ENCODE assay signal across 13 mouse cellular contexts in genomic region chr6:6219661-6220370, GRCm38 (mm10). TPM values are rescaled to one million over a fixed set of nuclear protein-coding genes. Genes with fewer than 3 reads are reported as not detected.
DNase-seq lines count a peak whose midpoint lies in the region; ATAC-seq and TF ChIP-seq lines count a peak whose summit lies in the region.
"Had no signal": no experiment of that assay in that cellular context is flagged by ENCODE, and none has a peak within 500 bp of the region (broad histone marks: within the 10 kb centered on the region; RNA-seq: fewer than 3 reads in every experiment).

No protein-coding gene starts in this region.

- WGBS in limb, embryonic 14.5 days, result 57% methylated on average over 12 of the region's 12 CpGs
- WGBS in limb, embryonic 10.5 days, result 85% methylated on average over 12 of the region's 12 CpGs
- 48% methylated on average over 12 of the region's 12 CpGs for WGBS in liver, embryonic 16.5 days (ENCODE audit: insufficient replicate concordance)

- TF ChIP-seq POLR2A in limb, embryonic 14.5 days (IDR thresholded peaks at IDR 0.05; ENCODE audit: borderline replicate concordance, extremely low read depth, insufficient read depth, insufficient read length), result no peak
- no peak for TF ChIP-seq POLR2A in bone marrow macrophage, adult 2 months (IDR thresholded peaks at IDR 0.05; ENCODE audit: borderline replicate concordance, low read depth, low read length)

- H3K27ac ChIP-seq in limb, embryonic 14.5 days (replicated peaks; ENCODE audit: low read depth, low read length), result no peak overlapping the region
- no peak overlapping the region for H3K27ac ChIP-seq in limb, embryonic 10.5 days
- H3K27ac ChIP-seq in bone marrow macrophage, adult 2 months (ENCODE audit: insufficient read depth, low read depth, low read length), result 0 out of 2 replicates have a peak overlapping the region, but pooled peaks have one; percentile 35
- H3K27ac ChIP-seq in liver, embryonic 16.5 days (ENCODE audit: low read length), result peak overlapping the region; percentile 59; the same call in 1 of the 2 replicates
- no peak overlapping the region for H3K27ac ChIP-seq in layer of hippocampus, adult 2 months

- peaks cover 9% of the 10 kb centered on the region; the same call in 1 of the 2 replicates for H3K4me1 ChIP-seq in limb, embryonic 14.5 days (ENCODE audit: control insufficient read depth, insufficient read depth, low read length)
- H3K4me1 ChIP-seq in limb, embryonic 10.5 days, result peaks cover 23% of the 10 kb centered on the region
- peaks cover 18% of the 10 kb centered on the region for H3K4me1 ChIP-seq in bone marrow macrophage, adult 2 months (ENCODE audit: control insufficient read depth, insufficient read depth, low read length)
- peaks cover 4% of the 10 kb centered on the region for H3K4me1 ChIP-seq in liver, embryonic 16.5 days (ENCODE audit: control insufficient read depth, low read depth, low read length)

- no peak overlapping the region for H3K4me3 ChIP-seq in limb, embryonic 14.5 days (replicated peaks; ENCODE audit: low read length)
- no peak overlapping the region for H3K4me3 ChIP-seq in limb, embryonic 10.5 days
- H3K4me3 ChIP-seq in bone marrow macrophage, adult 2 months (ENCODE audit: insufficient read depth, low read length), result no peak overlapping the region
- no peak overlapping the region for H3K4me3 ChIP-seq in liver, embryonic 16.5 days (ENCODE audit: low read depth, low read length)
- no peak overlapping the region for H3K4me3 ChIP-seq in layer of hippocampus, adult 2 months
- H3K4me3 ChIP-seq: megakaryocyte, embryonic 14.5 days had no signal

- H3K27me3 ChIP-seq in limb, embryonic 14.5 days (ENCODE audit: control insufficient read depth, insufficient read depth, low read length), result no peaks in the 10 kb centered on the region
- no peaks in the 10 kb centered on the region for H3K27me3 ChIP-seq in limb, embryonic 10.5 days (ENCODE audit: low read depth, poor library complexity, severe bottlenecking)
- no peaks in the 10 kb centered on the region for H3K27me3 ChIP-seq in liver, embryonic 16.5 days (ENCODE audit: control insufficient read depth, insufficient read depth, low read depth, low read length)

- no peak for ATAC-seq in limb, embryonic 14.5 days (ENCODE audit: low FRiP score, low read depth)
- ATAC-seq in liver, embryonic 16.5 days (ENCODE audit: low read depth), result peak; percentile 69

- no peaks in the 10 kb centered on the region for H3K36me3 ChIP-seq in limb, embryonic 14.5 days (ENCODE audit: control insufficient read depth, insufficient read depth, low read length)
- no peaks in the 10 kb centered on the region for H3K36me3 ChIP-seq in limb, embryonic 10.5 days
- H3K36me3 ChIP-seq in liver, embryonic 16.5 days (ENCODE audit: control insufficient read depth, insufficient read depth), result no peaks in the 10 kb centered on the region
- H3K36me3 ChIP-seq: G1E had no signal

- no peak overlapping the region for H3K9ac ChIP-seq in limb, embryonic 14.5 days (ENCODE audit: low read depth, low read length, severe bottlenecking)
- no peak overlapping the region for H3K9ac ChIP-seq in liver, embryonic 16.5 days (ENCODE audit: low read depth, low read length)

- no peak for TF ChIP-seq CTCF in bone marrow macrophage, adult 2 months (IDR thresholded peaks at IDR 0.05; ENCODE audit: low read depth, low read length)
- no peak for TF ChIP-seq CTCF in layer of hippocampus, adult 2 months (conservative IDR thresholded peaks at IDR 0.05)

- H3K9me3 ChIP-seq in limb, embryonic 14.5 days (ENCODE audit: control insufficient read depth, low read length), result no peaks in the 10 kb centered on the region
- no peaks in the 10 kb centered on the region for H3K9me3 ChIP-seq in limb, embryonic 10.5 days (replicated peaks)
- H3K9me3 ChIP-seq in liver, embryonic 16.5 days (replicated peaks; ENCODE audit: control insufficient read depth, low read length), result no peaks in the 10 kb centered on the region
- H3K9me3 ChIP-seq: G1E; megakaryocyte, embryonic 14.5 days had no signal

- DNase-seq in adrenal gland, postnatal 14 days, result peak; percentile 25
- DNase-seq in adrenal gland, postnatal 4 days (ENCODE audit: low spot score in 2 of 2), result no peak
- peak; percentile 43 for DNase-seq in limb, embryonic 14.5 days (ENCODE audit: low spot score)
- no peak for DNase-seq in limb, embryonic 10.5 days (ENCODE audit: low spot score)
- no peak for DNase-seq in layer of hippocampus, postnatal 10 days (ENCODE audit: low spot score in 2 of 2)
- no peak for DNase-seq in layer of hippocampus, adult 2 months (ENCODE audit: low spot score in 2 of 2)
- DNase-seq: embryo, embryonic 11 days; retina, postnatal 1 day; thymus, adult 18-20 months had no signal

- no peak overlapping the region for H3K4me2 ChIP-seq in limb, embryonic 14.5 days (replicated peaks; ENCODE audit: low read depth, low read length, severe bottlenecking)
- no peak overlapping the region for H3K4me2 ChIP-seq in liver, embryonic 16.5 days (ENCODE audit: low read depth, low read length)

RNA-seq across cellular contexts. Expression of gene Slc25a13, which starts 2.8 kb away (rescaled TPM):
- total RNA-seq in adrenal gland, postnatal 14 days (2021), result 16.7 and 32.3 TPM in 2 replicates
- total RNA-seq in adrenal gland, postnatal 4 days (2021), result 10 to 100 TPM; 50.9 to 60.0 TPM
- polyA plus RNA-seq in limb, embryonic 14.5 days (2012; rRNA removed), result 8.2 and 8.4 TPM in 2 replicates
- 19.1 and 21.4 TPM in 2 replicates for polyA plus RNA-seq in limb, embryonic 14.5 days (2014; fragmentation: Nextera tagmentation; extraction: Ambion mirVana)
- 52.8 and 60.2 TPM in 2 replicates for polyA plus RNA-seq in limb, embryonic 10.5 days (2016; fragmentation: Nextera tagmentation; extraction: Ambion mirVana)
- polyA plus RNA-seq in bone marrow macrophage, adult 2 months (2012; ENCODE audit: insufficient read depth, insufficient read length, missing spikeins), result 7.0 and 7.8 TPM in 2 replicates
- polyA plus RNA-seq in liver, embryonic 16.5 days (2015; fragmentation: Nextera tagmentation; extraction: Ambion mirVana), result 55.1 and 58.7 TPM in 2 replicates
- 1 to 10 TPM; 2.1 to 3.3 TPM for total RNA-seq in layer of hippocampus, postnatal 10 days (2021)
- total RNA-seq in layer of hippocampus, adult 2 months (2021), result 1 to 10 TPM; 3.4 to 3.7 TPM

Comparison
In these comparisons a context has a peak if more than half of its experiments do, and no peak if none do; other contexts are left out.
1. DNase-seq: peak in adrenal gland, postnatal 14 days (single experiment) and limb, embryonic 14.5 days (single experiment); none in adrenal gland, postnatal 4 days (0 of 2), limb, embryonic 10.5 days (single experiment), layer of hippocampus, postnatal 10 days (0 of 2) and layer of hippocampus, adult 2 months (0 of 2).
2. H3K27ac ChIP-seq: peak in bone marrow macrophage, adult 2 months (single experiment) and liver, embryonic 16.5 days (single experiment); none in limb, embryonic 14.5 days (single experiment), limb, embryonic 10.5 days (single experiment) and layer of hippocampus, adult 2 months (single experiment).